In the genomic region with DNA sequence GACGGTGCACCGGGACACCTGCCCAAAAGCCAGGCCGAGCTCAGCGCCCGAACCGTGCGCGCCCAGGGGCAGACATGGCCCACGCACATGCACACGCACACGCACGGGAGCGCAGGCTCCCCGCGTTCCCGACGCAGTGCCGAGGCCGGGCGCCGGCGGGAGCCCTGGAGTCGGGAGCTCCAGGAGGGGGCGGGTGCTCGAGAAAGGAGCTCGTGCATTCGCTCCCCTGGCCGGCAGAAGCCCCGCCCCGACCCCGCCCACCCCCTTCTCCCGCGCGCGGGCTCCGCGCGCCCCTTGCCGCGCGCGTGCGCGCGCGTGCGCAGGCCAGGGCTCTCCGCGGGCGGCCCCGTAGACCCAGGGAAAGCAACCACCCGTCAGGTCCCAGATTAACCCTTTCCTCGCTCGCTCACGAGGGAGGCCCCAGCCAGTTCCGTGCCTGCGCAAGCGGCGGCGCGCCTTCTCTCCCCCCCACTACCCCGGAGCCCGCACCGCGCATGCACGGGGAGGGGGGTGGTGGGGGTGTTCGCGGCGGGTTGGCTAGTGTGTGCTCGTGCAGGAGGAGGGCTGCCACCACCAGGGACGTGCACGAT, we compare ENCODE assay signal across 8 mouse cellular contexts. TPM values are rescaled to one million over a fixed set of nuclear protein-coding genes. Genes with fewer than 3 reads are reported as not detected.
DNase-seq lines count a peak whose midpoint lies in the region; ATAC-seq lines count a peak whose summit lies in the region.

Gene Zbtb14, plus strand, starts transcription at position 540 of the 590 bp plus-strand sequence.

- peaks cover 10% of the 10 kb centered on the region for H3K36me3 ChIP-seq in lung, embryonic 16.5 days (ENCODE audit: control insufficient read depth, insufficient read depth, low read length)

- no peaks in the 10 kb centered on the region for H3K27me3 ChIP-seq in lung, embryonic 16.5 days (ENCODE audit: control insufficient read depth, insufficient read depth, low read depth, low read length)

- H3K9ac ChIP-seq in lung, embryonic 16.5 days (ENCODE audit: low read length) = peak within 1 kb of the TSS; percentile 83

- peaks cover 9% of the 10 kb centered on the region; the same call in 1 of the 2 replicates for H3K4me1 ChIP-seq in lung, embryonic 16.5 days (replicated peaks; ENCODE audit: control insufficient read depth, insufficient read depth, low read length)

- under 1% methylated on average over 47 of the region's 72 CpGs for WGBS in lung, embryonic 16.5 days

- H3K4me3 ChIP-seq in lung, embryonic 16.5 days (ENCODE audit: low read length) = peak within 1 kb of the TSS; percentile 90

- peak; percentile 84 for DNase-seq in MEL-GATA-1-ER (ENCODE audit: extremely low read depth, low read depth)
- peak; percentile 86 for DNase-seq in cerebellum, adult 8-10 months
- peak; percentile 97 for DNase-seq in forelimb bud, embryonic 11.5 days (ENCODE audit: low read depth, low spot score)
- peak; percentile 71 for DNase-seq in layer of hippocampus, adult 9-10 months (ENCODE audit: low spot score)
- DNase-seq in ovary, postnatal 10 days (ENCODE audit: low spot score) = peak; percentile 78
- DNase-seq in thymus, postnatal 10 days (ENCODE audit: low spot score in 2 of 2) = peak; percentile 94 to 95

- H3K4me2 ChIP-seq in lung, embryonic 16.5 days (ENCODE audit: low read depth, low read length) = peak within 1 kb of the TSS; percentile 73

- H3K9me3 ChIP-seq in lung, embryonic 16.5 days (ENCODE audit: control insufficient read depth, low read length) = no peaks in the 10 kb centered on the region

- H3K27ac ChIP-seq in lung, embryonic 16.5 days (ENCODE audit: low read length) = peak within 1 kb of the TSS; percentile 97

- ATAC-seq in hematopoietic stem cell, adult 5-6 weeks (replicated peaks in 1 of 2; ENCODE audit: insufficient read depth in 1 of 2, low FRiP score in 2 of 2, low TSS enrichment in 1 of 2, low read depth in 1 of 2, poor library complexity in 2 of 2, severe bottlenecking in 2 of 2) = peak; percentile 61 to 77
- ATAC-seq in lung, embryonic 16.5 days (ENCODE audit: low read depth) = peak; percentile 94

RNA-seq across cellular contexts. Expression of gene Zbtb14, which starts in this region (rescaled TPM):
- 44.7 and 47.4 TPM in 2 replicates for total RNA-seq in hematopoietic stem cell, adult 5-6 weeks (2017)
- polyA plus RNA-seq in lung, embryonic 16.5 days (2015; fragmentation: Nextera tagmentation; extraction: Ambion mirVana) = 23.2 and 23.8 TPM in 2 replicates

Comparison
In these comparisons a context has a peak if more than half of its experiments do, and no peak if none do; other contexts are left out.
1. Peak in every context shown above with its lines: DNase-seq, ATAC-seq, H3K4me3 ChIP-seq and H3K27ac ChIP-seq.